Mouse (Mus musculus): ENCODE results near the gene Sptbn4. TPM values are rescaled to one million over a fixed set of nuclear protein-coding genes. Genes with fewer than 3 reads are reported as not detected.

Gene Sptbn4
- polyA plus RNA-seq, 1 experiment, result 0.48 TPM

DNA sequence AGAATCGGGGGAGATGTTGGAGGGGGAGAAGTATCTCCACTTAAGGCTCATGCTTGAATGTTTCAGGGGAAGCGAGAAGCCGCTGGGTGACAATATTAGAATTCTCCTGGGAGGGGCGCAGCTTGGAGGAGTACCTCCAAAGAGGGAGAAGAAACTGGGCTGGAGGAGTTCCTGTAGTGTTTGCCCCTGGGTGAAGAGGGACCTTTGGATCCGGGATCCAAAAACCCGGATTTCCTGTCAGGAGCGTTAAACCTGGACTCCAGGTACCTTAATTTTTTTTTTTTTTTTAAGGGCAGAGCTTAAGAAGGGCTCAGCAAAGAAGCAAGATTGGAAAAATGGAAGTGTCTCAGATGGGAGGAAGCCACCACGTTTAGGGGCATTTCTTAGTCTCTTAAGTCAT lies 115.6 kb downstream of the Sptbn4 start:
- TF ChIP-seq POLR2A (IDR thresholded peaks at IDR 0.05; ENCODE audit: borderline replicate concordance, low read depth, low read length) (no peak), CTCF (IDR thresholded peaks at IDR 0.05; ENCODE audit: low read depth, low read length) (no peak)
- H3K4me1 ChIP-seq (ENCODE audit: control insufficient read depth, insufficient read depth, low read length), result peaks cover 14% of the 10 kb centered on the region
- no peak overlapping the region for H3K27ac ChIP-seq (ENCODE audit: insufficient read depth, low read depth, low read length)
- H3K4me3 ChIP-seq (ENCODE audit: insufficient read depth, low read length), result peak overlapping the region; percentile 32

DNA sequence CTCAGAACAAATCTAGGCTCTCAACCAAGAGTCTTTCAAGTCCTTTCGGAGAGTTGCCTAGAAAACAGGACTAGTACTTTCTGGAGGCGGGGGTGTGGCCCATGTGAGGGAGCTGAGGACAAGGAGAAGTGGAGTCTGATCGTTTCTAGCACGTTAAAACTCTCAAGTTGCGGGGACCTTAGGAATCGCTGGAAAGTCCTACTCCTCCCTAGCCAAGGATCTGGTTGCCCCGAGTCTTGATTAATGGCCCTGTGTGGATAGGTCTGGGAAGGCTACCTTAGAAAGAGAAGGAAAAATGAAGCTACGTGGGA lies 116.0 kb downstream of the Sptbn4 start:
- Histone ChIP-seq H3K4me1 (ENCODE audit: control insufficient read depth, insufficient read depth, low read length) (peaks cover 14% of the 10 kb centered on the region), H3K27ac (ENCODE audit: insufficient read depth, low read depth, low read length) (no peak overlapping the region), H3K4me3 (ENCODE audit: insufficient read depth, low read length) (peak overlapping the region; percentile 32; the same call in 1 of the 2 replicates)
- TF ChIP-seq CTCF (IDR thresholded peaks at IDR 0.05; ENCODE audit: low read depth, low read length) (no peak), POLR2A (IDR thresholded peaks at IDR 0.05; ENCODE audit: borderline replicate concordance, low read depth, low read length) (no peak)

- peaks cover 17% of the 10 kb centered on the region for H3K4me1 ChIP-seq (ENCODE audit: control insufficient read depth, insufficient read depth, low read length)
- TF ChIP-seq CTCF (IDR thresholded peaks at IDR 0.05; ENCODE audit: low read depth, low read length) (no peak), POLR2A (IDR thresholded peaks at IDR 0.05; ENCODE audit: borderline replicate concordance, low read depth, low read length) (no peak)
- no peak overlapping the region for H3K27ac ChIP-seq (ENCODE audit: insufficient read depth, low read depth, low read length)
Observed at GRCm38 (mm10) chr7:27330709-27331540, 116.6 kb downstream of the Sptbn4 start.

DNA sequence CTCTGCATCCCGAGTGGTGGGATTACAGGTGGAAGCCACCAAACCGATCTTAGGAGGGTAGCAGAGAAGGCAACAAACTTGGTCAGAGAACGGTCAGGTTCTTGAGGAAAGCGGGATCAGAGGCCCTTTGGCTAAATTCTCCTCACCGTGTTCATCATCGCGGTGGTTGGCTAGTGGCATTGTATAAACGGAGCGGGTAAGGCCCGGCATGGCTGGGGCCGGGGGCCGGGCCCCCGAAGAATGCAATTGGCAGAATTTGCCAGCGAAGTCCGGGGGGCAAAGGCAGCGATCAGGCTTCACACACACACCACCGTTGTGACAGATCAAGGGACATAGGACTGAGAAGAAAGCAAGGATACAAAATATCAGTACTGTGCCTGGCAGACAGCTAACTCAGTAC lies 117.5 kb downstream of the Sptbn4 start:
- TF ChIP-seq CTCF (IDR thresholded peaks at IDR 0.05; ENCODE audit: low read depth, low read length), result no peak
- TF ChIP-seq POLR2A (IDR thresholded peaks at IDR 0.05; ENCODE audit: borderline replicate concordance, low read depth, low read length), result no peak
- Histone ChIP-seq H3K4me1 (ENCODE audit: control insufficient read depth, insufficient read depth, low read length) (peaks cover 18% of the 10 kb centered on the region), H3K4me3 (ENCODE audit: insufficient read depth, low read length) (peak overlapping the region; percentile 65), H3K27ac (ENCODE audit: insufficient read depth, low read depth, low read length) (no peak overlapping the region)

More at GRCm38 (mm10) chr7:27330709-27331540, 116.6 kb downstream of the Sptbn4 start:
- peak overlapping the region; percentile 65 for H3K4me3 ChIP-seq (ENCODE audit: insufficient read depth, low read length)

DNA sequence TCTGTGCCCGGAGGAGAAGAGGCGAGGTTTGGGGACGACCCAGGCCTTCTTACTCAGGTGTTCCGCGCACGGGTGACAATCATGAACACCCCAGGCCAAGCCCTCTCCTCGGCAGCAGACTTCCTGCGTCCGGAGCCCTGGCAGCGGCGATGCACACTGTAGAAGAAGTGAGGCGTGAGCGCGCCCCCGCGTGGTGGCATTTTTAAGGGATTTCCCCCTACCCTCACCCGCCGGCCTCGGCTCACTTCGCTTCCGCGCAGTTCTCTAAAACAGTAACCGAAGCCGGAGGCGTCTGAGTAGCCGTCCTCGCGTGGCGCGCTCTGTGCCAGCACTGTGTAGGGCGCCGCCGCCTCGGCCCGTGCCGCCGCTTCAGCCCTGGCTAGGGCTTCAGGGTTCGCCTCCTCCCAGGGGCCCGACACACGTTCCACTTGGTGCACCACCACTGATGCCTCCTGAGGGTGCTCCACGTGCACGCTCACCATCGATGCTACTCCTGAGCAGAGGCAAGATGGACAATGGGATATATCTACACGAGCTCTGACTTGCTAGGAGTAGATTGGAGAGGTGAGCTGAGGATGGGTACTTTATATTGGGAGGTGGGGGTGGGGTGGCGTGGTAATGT lies 118.0 kb downstream of the Sptbn4 start:
- peaks cover 18% of the 10 kb centered on the region for H3K4me1 ChIP-seq (ENCODE audit: control insufficient read depth, insufficient read depth, low read length)
- no peak overlapping the region for H3K27ac ChIP-seq (ENCODE audit: insufficient read depth, low read depth, low read length)
- peak overlapping the region; percentile 65 for H3K4me3 ChIP-seq (ENCODE audit: insufficient read depth, low read length)
- TF ChIP-seq POLR2A (IDR thresholded peaks at IDR 0.05; ENCODE audit: borderline replicate concordance, low read depth, low read length), result no peak
- TF ChIP-seq CTCF (IDR thresholded peaks at IDR 0.05; ENCODE audit: low read depth, low read length), result no peak

- Histone ChIP-seq H3K4me1 (ENCODE audit: control insufficient read depth, insufficient read depth, low read length) (peaks cover 18% of the 10 kb centered on the region), H3K4me3 (ENCODE audit: insufficient read depth, low read length) (no peak overlapping the region), H3K27ac (ENCODE audit: insufficient read depth, low read depth, low read length) (no peak overlapping the region)
- TF ChIP-seq CTCF (IDR thresholded peaks at IDR 0.05; ENCODE audit: low read depth, low read length), result no peak
- no peak for TF ChIP-seq POLR2A (IDR thresholded peaks at IDR 0.05; ENCODE audit: borderline replicate concordance, low read depth, low read length)
Observed at GRCm38 (mm10) chr7:27328648-27329047, 118.8 kb downstream of the Sptbn4 start.

DNA sequence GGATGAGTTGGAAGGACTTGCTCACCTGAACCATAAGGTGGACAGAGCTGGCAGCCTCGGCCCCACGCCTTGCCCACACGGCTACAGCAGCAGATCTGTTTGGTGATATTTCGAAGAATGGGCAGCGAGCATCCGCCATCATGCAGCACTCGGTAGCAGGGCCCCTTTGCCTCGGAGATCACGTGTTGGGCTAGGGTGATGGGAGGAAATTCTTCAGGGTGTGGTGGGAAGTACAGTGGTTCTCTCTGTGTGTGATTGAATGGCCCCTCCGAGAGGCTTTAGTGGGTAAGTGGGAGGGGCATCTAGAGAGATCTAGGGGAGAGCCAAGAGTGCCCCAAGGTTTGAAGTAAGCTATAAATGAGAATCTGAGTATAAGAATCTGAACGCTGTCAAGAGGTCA lies 119.3 kb downstream of the Sptbn4 start:
- peaks cover 18% of the 10 kb centered on the region for H3K4me1 ChIP-seq (ENCODE audit: control insufficient read depth, insufficient read depth, low read length)
- TF ChIP-seq CTCF (IDR thresholded peaks at IDR 0.05; ENCODE audit: low read depth, low read length) (no peak), POLR2A (IDR thresholded peaks at IDR 0.05; ENCODE audit: borderline replicate concordance, low read depth, low read length) (no peak)
- no peak overlapping the region for H3K4me3 ChIP-seq (ENCODE audit: insufficient read depth, low read length)
- H3K27ac ChIP-seq (ENCODE audit: insufficient read depth, low read depth, low read length), result no peak overlapping the region

- H3K4me3 ChIP-seq (ENCODE audit: insufficient read depth, low read length), result no peak overlapping the region
- no peak overlapping the region for H3K27ac ChIP-seq (ENCODE audit: insufficient read depth, low read depth, low read length)
- TF ChIP-seq CTCF (IDR thresholded peaks at IDR 0.05; ENCODE audit: low read depth, low read length) (no peak), POLR2A (IDR thresholded peaks at IDR 0.05; ENCODE audit: borderline replicate concordance, low read depth, low read length) (no peak)
- H3K4me1 ChIP-seq (ENCODE audit: control insufficient read depth, insufficient read depth, low read length), result peaks cover 21% of the 10 kb centered on the region
Observed at GRCm38 (mm10) chr7:27327500-27327899, 120.0 kb downstream of the Sptbn4 start.

GRCm38 (mm10) chr7:27326101-27326880 lies 121.2 kb downstream of the Sptbn4 start:
- peak overlapping the region; percentile 34; the same call in 1 of the 2 replicates for H3K4me3 ChIP-seq (ENCODE audit: insufficient read depth, low read length)
- no peak for TF ChIP-seq POLR2A (IDR thresholded peaks at IDR 0.05; ENCODE audit: borderline replicate concordance, low read depth, low read length)
- peaks cover 14% of the 10 kb centered on the region for H3K4me1 ChIP-seq (ENCODE audit: control insufficient read depth, insufficient read depth, low read length)
- no peak overlapping the region for H3K27ac ChIP-seq (ENCODE audit: insufficient read depth, low read depth, low read length)
